Mouse (Mus musculus) heart, adult 2 months (tissue): ENCODE measurements at regions not wholly inside any gene's neighbourhood (a gene's known extent, or its start where the extent isn't known, plus 50 kb on each side); places are given as distances from the start of the nearest gene placed in this dataset.

Experiments used
- CTCF ChIP-seq: fragments of 200-600 bp; IDR thresholded peaks from 2 replicates; pipeline ENCODE4 v1.8.1; 2022; ENCODE audit warnings: antibody characterized with exemption, mild to moderate bottlenecking, moderate library complexity
- EP300 ChIP-seq: fragments of 200-500 bp; IDR thresholded peaks from 2 replicates; pipeline ENCODE4 v1.6.1; 2011; ENCODE audit warnings: low read depth, low read length, control low read depth; ENCODE audit not compliant: insufficient read depth

GRCm38 (mm10) chr10:31189577-31189976 lies 123.6 kb upstream of the Hddc2 start:
- no peak for TF ChIP-seq EP300
- TF ChIP-seq CTCF: no peak
